Mouse (Mus musculus) E14TG2a.4 (cell line): ENCODE measurements around the gene Rnf26.

Experiments
- CTCF ChIP-seq: conservative IDR thresholded peaks from 2 replicates; pipeline ENCODE4 v1.5.1; 2014; ENCODE audit warnings: low read length
- POU5F1 ChIP-seq: IDR thresholded peaks from 2 replicates; pipeline ENCODE4 v1.6.1; 2014; ENCODE audit warnings: low read length, borderline replicate concordance

- TF ChIP-seq CTCF (no peak), POU5F1 (no peak)
Observed at GRCm38 (mm10) chr9:44067960-44068330, 45.4 kb downstream of the Rnf26 start.
